Mouse (Mus musculus) heart, embryonic 16.5 days (tissue): ENCODE measurements around the gene Acat2. TPM values are rescaled to one million over a fixed set of nuclear protein-coding genes. Genes with fewer than 3 reads are reported as not detected.
"Not testable (repeated sequence)": the region's sequence is repeated elsewhere in the genome, so short reads cannot be mapped to it uniquely, and the experiment has no call there.

Experiments
- ATAC-seq: fragments of 200-750 bp; cut with Nextera tagmentation; replicated peaks from 2 replicates; pipeline ENCODE4 v1.8.0; 2017; ENCODE audit warnings: moderate number of reproducible peaks; ENCODE audit not compliant: insufficient read depth, low FRiP score; ENCODE audit errors: extremely low read depth
- H3K27ac ChIP-seq: fragments of 300-500 bp; sonication (generic); 2 replicates; pipeline ENCODE4 v1.5.1; 2014; ENCODE audit warnings: mild to moderate bottlenecking, low read length, control low read depth, moderate library complexity
- H3K27me3 ChIP-seq: fragments of 300-500 bp; sonication (generic); 2 replicates; pipeline ENCODE4 v1.6.1; 2014; ENCODE audit warnings: low read length, mixed read lengths; ENCODE audit not compliant: control insufficient read depth, insufficient read depth
- H3K36me3 ChIP-seq: fragments of 300-500 bp; sonication (generic); 2 replicates; pipeline ENCODE4 v1.6.1; 2014; ENCODE audit not compliant: control insufficient read depth, insufficient read depth
- H3K4me1 ChIP-seq: fragments of 300-500 bp; sonication (generic); 2 replicates; pipeline ENCODE4 v1.6.1; 2014; ENCODE audit warnings: low read length, mixed read lengths; ENCODE audit not compliant: control insufficient read depth, insufficient read depth
- H3K4me2 ChIP-seq: fragments of 300-500 bp; sonication (generic); 2 replicates; pipeline ENCODE4 v1.6.1; 2014; ENCODE audit warnings: low read depth, mild to moderate bottlenecking, control low read depth, low read length
- H3K4me3 ChIP-seq: fragments of 300-500 bp; sonication (generic); 2 replicates; pipeline ENCODE4 v1.5.1; 2014; ENCODE audit warnings: mild to moderate bottlenecking, control low read depth, low read length
- H3K9ac ChIP-seq: fragments of 300-500 bp; sonication (generic); 2 replicates; pipeline ENCODE4 v1.6.1; 2014; ENCODE audit warnings: low read length, control low read depth
- H3K9me3 ChIP-seq: fragments of 300-500 bp; sonication (generic); replicated peaks from 2 replicates; pipeline ENCODE4 v1.6.1; 2016; ENCODE audit warnings: low read length; ENCODE audit not compliant: control insufficient read depth
- WGBS: fragments of 180-500 bp; shearing (Covaris S2); extraction: QIAGEN DNeasy Blood & Tissue Kit; methylation state at CpG from one replicate; pipeline ENCODE4 v1.1.7; 2014; 5-methylcytosine and 5-hydroxymethylcytosine counted together
- polyA plus RNA-seq: library from polyadenylated mRNA; unstranded; fragments of >200 nt; fragmentation: Nextera tagmentation; extraction: Ambion mirVana; gene quantifications from 2 replicates; pipeline ENCODE4 v1.2.1, GENCODE M21; 2015

The Acat2 gene
- polyA plus RNA-seq, 1 experiment from 2014 or later = 31.6 TPM

DNA sequence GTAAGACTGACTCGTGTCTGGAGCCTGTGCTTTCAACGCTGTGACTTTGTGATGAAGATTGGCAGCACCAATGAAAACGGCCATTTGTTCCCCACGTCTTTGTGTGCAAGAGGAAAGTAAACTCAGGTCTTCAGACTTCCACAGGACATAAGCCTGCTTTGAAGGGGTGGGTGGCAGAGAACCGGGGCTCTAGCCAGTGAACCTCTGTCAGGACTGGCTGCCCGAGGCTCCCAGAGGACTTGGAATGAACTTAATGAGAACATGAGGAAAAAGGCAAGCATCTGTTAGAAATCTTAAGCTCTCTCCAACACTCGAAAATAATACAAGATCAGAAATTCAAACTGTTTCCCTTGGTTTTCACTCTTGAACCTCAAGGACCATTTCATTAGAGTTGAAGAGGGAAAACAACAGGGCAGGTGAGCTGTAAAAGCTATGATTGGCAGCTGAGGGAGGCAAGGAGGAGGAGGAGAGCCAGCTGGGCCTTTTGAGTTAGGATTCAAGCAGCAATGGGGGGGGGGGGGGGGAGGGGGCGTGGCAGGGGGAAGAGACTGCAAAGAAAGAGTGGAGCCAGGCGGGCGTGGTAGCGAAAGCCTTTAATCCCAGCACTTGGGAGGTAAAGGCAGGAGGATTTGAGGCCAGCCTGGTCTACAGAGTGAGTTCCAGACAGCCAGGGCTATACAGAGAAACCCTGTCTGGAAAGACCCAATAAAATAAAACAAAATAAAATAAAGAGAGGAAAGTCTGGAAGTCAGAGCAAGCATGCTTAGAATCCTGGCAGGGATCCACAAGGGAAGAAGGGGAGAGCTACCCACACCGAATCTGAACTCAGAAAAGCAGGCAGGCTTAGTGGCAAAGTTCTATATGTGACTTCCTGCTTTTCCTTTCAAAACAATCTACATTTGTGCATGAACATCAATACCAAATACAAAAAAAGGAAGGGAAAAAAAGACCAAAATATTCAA is 56.9 kb downstream of the Acat2 start:
- Histone ChIP-seq H3K36me3 (peaks cover 21% of the 10 kb centered on the region), H3K27me3 (no peaks in the 10 kb centered on the region), H3K4me3 (no peak overlapping the region), H3K27ac (no peak overlapping the region), H3K4me2 (no peak overlapping the region), H3K9ac (no peak overlapping the region), H3K9me3 (no peaks in the 10 kb centered on the region), H3K4me1 (no peaks in the 10 kb centered on the region)
- WGBS = 66% methylated on average over 11 of the region's 12 CpGs
- no peak for ATAC-seq

DNA sequence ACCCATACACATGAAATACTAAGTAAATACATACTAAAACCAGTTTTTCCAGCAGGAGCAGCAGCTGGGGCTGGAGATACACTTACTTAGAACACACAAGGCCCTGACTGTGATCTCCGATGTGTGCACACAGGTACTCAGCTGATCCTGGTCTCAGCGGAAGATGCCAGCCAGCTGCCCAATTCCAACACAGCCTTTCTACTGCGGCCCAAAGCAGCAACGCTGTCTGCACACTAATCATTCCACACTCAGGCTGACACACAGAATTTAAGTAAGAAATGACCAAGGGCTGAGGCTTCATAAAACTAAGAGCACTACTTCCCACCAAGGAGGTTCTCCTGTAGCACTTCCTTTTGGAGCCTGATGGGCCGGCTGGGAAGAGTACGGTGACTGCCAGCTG is 58.3 kb downstream of the Acat2 start:
- Histone ChIP-seq H3K4me3 (no peak overlapping the region), H3K4me1 (no peaks in the 10 kb centered on the region), H3K27ac (no peak overlapping the region), H3K9ac (no peak overlapping the region), H3K36me3 (peaks cover 21% of the 10 kb centered on the region), H3K27me3 (no peaks in the 10 kb centered on the region), H3K4me2 (no peak overlapping the region), H3K9me3 (no peaks in the 10 kb centered on the region)
- WGBS = 93% methylated on average over 6 of the region's 6 CpGs
- ATAC-seq = no peak

DNA sequence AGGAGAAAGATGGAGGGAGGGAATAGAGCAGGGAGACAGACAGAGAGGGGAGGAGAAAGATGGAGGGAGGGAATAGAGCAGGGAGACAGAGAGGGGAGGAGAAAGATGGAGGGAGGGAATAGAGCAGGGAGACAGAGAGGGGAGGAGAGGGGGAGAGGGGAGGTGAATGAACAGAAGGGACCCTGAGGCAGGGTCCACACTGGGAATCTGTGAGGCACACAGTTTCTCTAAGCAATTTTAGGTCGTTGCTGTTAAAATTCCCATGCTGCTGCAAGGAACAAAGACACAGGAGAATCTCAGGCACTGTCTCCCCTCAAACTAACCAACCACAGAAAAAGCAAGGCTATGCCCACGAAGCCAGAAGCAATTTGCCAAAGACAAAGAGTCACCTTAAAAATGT is 61.9 kb downstream of the Acat2 start:
- 42% methylated on average over 2 of the region's 2 CpGs for WGBS
- H3K4me1 ChIP-seq, H3K9ac ChIP-seq, H3K9me3 ChIP-seq, H3K27ac ChIP-seq, H3K4me3 ChIP-seq, H3K27me3 ChIP-seq, ATAC-seq, H3K4me2 ChIP-seq: not testable (repeated sequence)
- peaks cover 19% of the 10 kb centered on the region for H3K36me3 ChIP-seq

DNA sequence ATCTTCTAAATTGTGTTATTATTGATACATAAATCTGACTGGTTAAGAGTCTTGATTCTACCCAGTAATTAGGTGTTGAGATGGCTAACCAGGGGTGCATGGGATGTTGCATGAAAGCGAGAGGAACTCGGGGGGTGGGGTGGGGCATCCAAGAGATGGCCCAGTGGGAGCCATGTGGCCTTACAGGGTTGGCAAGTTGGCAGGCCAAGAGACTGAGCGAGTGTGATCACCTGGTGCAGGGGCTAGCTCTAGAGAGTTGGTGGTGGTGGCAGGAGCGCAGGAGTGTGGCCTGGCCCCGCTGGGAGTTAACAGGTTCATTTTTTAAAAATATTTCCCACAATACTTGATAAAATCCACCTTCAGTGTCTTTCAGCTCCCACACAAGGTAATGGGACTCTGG is 62.9 kb downstream of the Acat2 start:
- no peaks in the 10 kb centered on the region for H3K9me3 ChIP-seq
- H3K4me3 ChIP-seq = no peak overlapping the region
- 91% methylated on average over 5 of the region's 5 CpGs for WGBS
- ATAC-seq = no peak
- H3K36me3 ChIP-seq = peaks cover 16% of the 10 kb centered on the region
- no peak overlapping the region for H3K4me2 ChIP-seq
- no peak overlapping the region for H3K27ac ChIP-seq
- H3K9ac ChIP-seq = no peak overlapping the region
- H3K4me1 ChIP-seq = no peaks in the 10 kb centered on the region
- no peaks in the 10 kb centered on the region for H3K27me3 ChIP-seq

Other genes with a start within 250 kb of the Acat2 start
- gene Igf2r, start 191.1 kb downstream of the Acat2 start, polyA plus RNA-seq = 98.0 and 133 TPM in 2 replicates
- gene Mas1, start 92.6 kb downstream of the Acat2 start, polyA plus RNA-seq = 0.47 and 0.50 TPM in 2 replicates
- 0.24 TPM in 1 of 2 replicates, not detected in the other for gene Mrgprh, start 84.7 kb downstream of the Acat2 start, polyA plus RNA-seq
- 0.47 and 1.2 TPM in 2 replicates for gene Pnldc1, start 50.5 kb downstream of the Acat2 start, polyA plus RNA-seq
- 304 and 341 TPM in 2 replicates for gene Tcp1, start 45.0 kb downstream of the Acat2 start, polyA plus RNA-seq
- gene Mrpl18, start 44.4 kb downstream of the Acat2 start, polyA plus RNA-seq = 191 and 213 TPM in 2 replicates
- 0.30 and 0.33 TPM in 2 replicates for gene Acat3, start 20.1 kb downstream of the Acat2 start, polyA plus RNA-seq
- 75.2 and 75.8 TPM in 2 replicates for gene Wtap, start 33.4 kb upstream of the Acat2 start, polyA plus RNA-seq
- gene Sod2, start 46.1 kb upstream of the Acat2 start, polyA plus RNA-seq = 496 and 560 TPM in 2 replicates
- 0.13 and 0.19 TPM in 2 replicates for gene Gpr31b, start 91.5 kb upstream of the Acat2 start, polyA plus RNA-seq
- 0.08 and 0.21 TPM in 2 replicates for gene Tcp10b, start 100.4 kb upstream of the Acat2 start, polyA plus RNA-seq
- not detected in 2 replicates for gene Unc93a, start 171.1 kb upstream of the Acat2 start, polyA plus RNA-seq